Mouse (Mus musculus) E14TG2a.4 (cell line): ENCODE results near the gene Mgarp.

ENCODE experiments used
- CTCF ChIP-seq: conservative IDR thresholded peaks from 2 replicates; pipeline ENCODE4 v1.5.1; 2014; ENCODE audit warnings: low read length
- POU5F1 ChIP-seq: IDR thresholded peaks from 2 replicates; pipeline ENCODE4 v1.6.1; 2014; ENCODE audit warnings: low read length, borderline replicate concordance

GRCm38 (mm10) chr3:51387868-51388381 is 8.6 kb downstream of the Mgarp start:
- no peak for TF ChIP-seq CTCF
- TF ChIP-seq POU5F1: no peak
